Mouse (Mus musculus) liver, adult 2 months (tissue): ENCODE data around the gene Irak2.

Source experiments
- CTCF ChIP-seq: fragments of 200-500 bp; IDR thresholded peaks from 2 replicates; pipeline ENCODE4 v1.5.1; 2011; ENCODE audit warnings: low read depth, low read length, control low read depth
- POLR2A ChIP-seq: fragments of 200-500 bp; IDR thresholded peaks from 2 replicates; pipeline ENCODE4 v1.6.1; 2011; ENCODE audit warnings: low read length, control low read depth; ENCODE audit not compliant: insufficient read depth; ENCODE audit errors: extremely low read depth

- TF ChIP-seq CTCF: no peak
- TF ChIP-seq POLR2A: no peak
Observed at GRCm38 (mm10) chr6:113658226-113658625, 20.0 kb downstream of the Irak2 start.
